Mouse (Mus musculus): ENCODE results near the gene Mdm2. TPM values are rescaled to one million over a fixed set of nuclear protein-coding genes. Genes with fewer than 3 reads are reported as not detected.

Mdm2 gene
- polyA plus RNA-seq, 2 experiments, result 32.9 to 59.9 TPM

DNA sequence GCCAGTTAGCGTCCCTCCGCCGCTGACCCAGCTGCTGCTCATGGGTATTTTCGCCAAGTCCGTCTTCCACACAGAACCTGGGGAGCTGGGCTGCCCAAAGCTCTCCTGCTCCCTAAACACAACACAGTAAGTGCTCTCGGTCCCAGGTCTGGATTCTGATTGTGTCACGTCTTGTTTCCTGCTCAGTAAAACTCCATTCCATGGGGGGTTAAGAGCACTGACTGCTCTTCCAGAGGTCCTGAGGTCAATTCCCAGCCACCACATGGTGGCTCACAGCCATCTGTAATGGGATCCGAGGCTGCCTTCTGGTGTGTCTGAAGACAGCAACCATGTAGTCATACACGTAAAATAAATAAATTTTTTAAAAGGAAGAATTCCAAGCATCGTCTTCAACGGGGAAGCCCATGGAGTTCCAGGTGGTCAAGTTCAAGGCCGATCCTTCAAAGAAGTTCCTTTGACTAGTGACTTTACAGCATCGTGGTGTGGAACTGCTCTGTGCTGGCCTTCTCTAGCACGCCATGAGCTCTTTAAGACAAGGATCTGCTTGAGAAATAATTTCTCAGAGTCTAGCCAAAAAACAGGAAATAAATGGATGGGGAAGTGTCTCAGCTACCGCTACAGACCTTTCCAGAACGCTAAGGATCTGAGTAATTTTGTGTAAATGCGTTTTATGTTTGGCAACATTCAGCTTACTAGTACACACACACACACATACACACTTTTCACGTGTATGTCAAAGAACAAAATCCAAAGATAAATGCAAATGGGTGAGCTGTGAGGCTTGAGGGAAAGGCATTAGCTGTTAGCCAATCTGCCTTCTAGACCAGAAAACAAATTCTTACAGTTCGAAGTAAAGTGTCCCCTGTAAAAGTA lies 26.0 kb downstream of the Mdm2 start:
- peaks cover 20% of the 10 kb centered on the region for H3K36me3 ChIP-seq (ENCODE audit: control insufficient read depth, insufficient read depth, low read length)
- no peak overlapping the region for H3K4me2 ChIP-seq (replicated peaks; ENCODE audit: low read depth, low read length, severe bottlenecking)
- ATAC-seq (ENCODE audit: low FRiP score, low read depth) (no peak), DNase-seq (ENCODE audit: low spot score) (no peak)
- no peaks in the 10 kb centered on the region for H3K27me3 ChIP-seq (ENCODE audit: control insufficient read depth, insufficient read depth, low read length)
- H3K27ac ChIP-seq (replicated peaks; ENCODE audit: low read depth, low read length), result no peak overlapping the region
- no peak overlapping the region for H3K9ac ChIP-seq (ENCODE audit: low read depth, low read length, severe bottlenecking)
- TF ChIP-seq POLR2A (IDR thresholded peaks at IDR 0.05; ENCODE audit: borderline replicate concordance, extremely low read depth, insufficient read depth, insufficient read length), result no peak
- H3K4me3 ChIP-seq (replicated peaks; ENCODE audit: low read length), result no peak overlapping the region
- H3K9me3 ChIP-seq (ENCODE audit: control insufficient read depth, low read length), result no peaks in the 10 kb centered on the region
- peaks cover 4% of the 10 kb centered on the region; the same call in 1 of the 2 replicates for H3K4me1 ChIP-seq (ENCODE audit: control insufficient read depth, insufficient read depth, low read length)
- 86% methylated on average over 19 of the region's 19 CpGs for WGBS

GRCm38 (mm10) chr10:117683734-117684037 lies 26.9 kb downstream of the Mdm2 start:
- no peaks in the 10 kb centered on the region for H3K27me3 ChIP-seq (ENCODE audit: control insufficient read depth, insufficient read depth, low read length)
- no peak overlapping the region for H3K4me2 ChIP-seq (replicated peaks; ENCODE audit: low read depth, low read length, severe bottlenecking)
- H3K4me3 ChIP-seq (replicated peaks; ENCODE audit: low read length), result no peak overlapping the region
- peaks cover 4% of the 10 kb centered on the region; the same call in 1 of the 2 replicates for H3K4me1 ChIP-seq (ENCODE audit: control insufficient read depth, insufficient read depth, low read length)
- ATAC-seq (ENCODE audit: low FRiP score, low read depth), result no peak
- no peak for TF ChIP-seq POLR2A (IDR thresholded peaks at IDR 0.05; ENCODE audit: borderline replicate concordance, extremely low read depth, insufficient read depth, insufficient read length)
- H3K9me3 ChIP-seq (ENCODE audit: control insufficient read depth, low read length), result no peaks in the 10 kb centered on the region
- peaks cover 12% of the 10 kb centered on the region for H3K36me3 ChIP-seq (ENCODE audit: control insufficient read depth, insufficient read depth, low read length)
- 90% methylated on average over 9 of the region's 9 CpGs for WGBS
- H3K9ac ChIP-seq (ENCODE audit: low read depth, low read length, severe bottlenecking), result no peak overlapping the region; the same call in 1 of the 2 replicates
- H3K27ac ChIP-seq (replicated peaks; ENCODE audit: low read depth, low read length), result no peak overlapping the region
- DNase-seq (ENCODE audit: low spot score), result no peak

DNA sequence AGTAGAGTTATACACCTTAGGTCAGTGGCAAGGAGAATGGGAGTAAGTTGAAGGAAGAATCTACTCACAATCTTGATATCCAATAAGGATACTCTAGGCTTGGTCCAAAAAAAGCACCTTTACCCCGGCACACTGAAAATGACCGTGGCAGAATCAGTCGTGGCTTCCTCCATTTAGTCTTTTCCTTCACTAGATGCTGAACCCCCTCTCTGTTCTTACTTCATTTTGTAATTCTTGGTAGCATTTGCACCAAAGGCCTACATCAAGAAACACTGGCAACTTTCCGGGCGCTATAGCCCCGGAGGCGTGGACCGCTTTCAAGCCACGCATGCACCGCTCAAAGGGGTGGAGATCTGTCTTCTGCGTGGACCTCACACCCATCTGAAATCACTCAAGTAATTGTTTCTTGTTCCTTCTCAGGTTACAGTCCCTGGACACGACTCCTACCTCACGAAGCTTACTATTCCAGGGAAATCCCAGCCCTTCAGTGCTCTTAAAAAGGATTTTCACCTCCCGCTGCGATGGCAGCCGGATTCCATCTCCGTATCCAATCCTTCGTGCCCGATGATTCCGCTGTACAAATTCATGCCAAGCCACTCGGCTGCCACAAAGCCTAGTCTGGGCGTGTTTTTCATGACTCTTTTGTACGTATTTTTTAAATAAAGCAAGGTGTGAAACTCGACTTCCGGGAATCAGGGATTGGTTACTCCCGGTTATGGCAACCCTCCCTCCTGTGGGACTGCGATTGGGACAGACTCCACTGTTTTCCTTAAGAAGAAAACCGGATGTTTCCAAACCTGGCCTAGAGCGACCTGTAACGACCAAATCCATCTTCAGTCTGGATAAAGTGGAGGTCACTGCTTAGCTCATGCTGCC lies 27.5 kb downstream of the Mdm2 start:
- no peak for TF ChIP-seq POLR2A (IDR thresholded peaks at IDR 0.05; ENCODE audit: borderline replicate concordance, extremely low read depth, insufficient read depth, insufficient read length)
- 0 out of 2 replicates have a peak overlapping the region, but pooled peaks have one; percentile 2 for H3K4me2 ChIP-seq (replicated peaks; ENCODE audit: low read depth, low read length, severe bottlenecking)
- peaks cover 4% of the 10 kb centered on the region; the same call in 1 of the 2 replicates for H3K4me1 ChIP-seq (ENCODE audit: control insufficient read depth, insufficient read depth, low read length)
- no peak overlapping the region for H3K4me3 ChIP-seq (replicated peaks; ENCODE audit: low read length)
- WGBS, result 58% methylated on average over 30 of the region's 30 CpGs
- DNase-seq (ENCODE audit: low spot score) (no peak), ATAC-seq (ENCODE audit: low FRiP score, low read depth) (peak; percentile 63)
- no peak overlapping the region for H3K27ac ChIP-seq (replicated peaks; ENCODE audit: low read depth, low read length)
- no peaks in the 10 kb centered on the region for H3K9me3 ChIP-seq (ENCODE audit: control insufficient read depth, low read length)
- H3K9ac ChIP-seq (ENCODE audit: low read depth, low read length, severe bottlenecking), result peak overlapping the region; percentile 8; the same call in 1 of the 2 replicates
- H3K36me3 ChIP-seq (ENCODE audit: control insufficient read depth, insufficient read depth, low read length), result 0 out of 2 replicates have a peak, but pooled peaks cover 6% of the 10 kb centered on the region
- H3K27me3 ChIP-seq (ENCODE audit: control insufficient read depth, insufficient read depth, low read length), result no peaks in the 10 kb centered on the region

- Histone ChIP-seq H3K9me3 (ENCODE audit: control insufficient read depth, low read length) (no peaks in the 10 kb centered on the region), H3K4me3 (replicated peaks; ENCODE audit: low read length) (no peak overlapping the region), H3K4me2 (replicated peaks; ENCODE audit: low read depth, low read length, severe bottlenecking) (no peak overlapping the region), H3K4me1 (ENCODE audit: control insufficient read depth, insufficient read depth, low read length) (peaks cover 4% of the 10 kb centered on the region; the same call in 1 of the 2 replicates), H3K27ac (replicated peaks; ENCODE audit: low read depth, low read length) (no peak overlapping the region), H3K27me3 (ENCODE audit: control insufficient read depth, insufficient read depth, low read length) (no peaks in the 10 kb centered on the region), H3K9ac (ENCODE audit: low read depth, low read length, severe bottlenecking) (no peak overlapping the region), H3K36me3 (ENCODE audit: control insufficient read depth, insufficient read depth, low read length) (0 out of 2 replicates have a peak, but pooled peaks cover under 1% of the 10 kb centered on the region)
- DNase-seq (ENCODE audit: low spot score) (no peak), ATAC-seq (ENCODE audit: low FRiP score, low read depth) (no peak)
- no peak for TF ChIP-seq POLR2A (IDR thresholded peaks at IDR 0.05; ENCODE audit: borderline replicate concordance, extremely low read depth, insufficient read depth, insufficient read length)
- 69% methylated on average over 14 of the region's 14 CpGs for WGBS
Measured at GRCm38 (mm10) chr10:117681999-117682857, 28.3 kb downstream of the Mdm2 start.

All from limb, embryonic 14.5 days (tissue).